Mouse (Mus musculus): ENCODE data around the gene Noc4l.

The Noc4l gene

DNA sequence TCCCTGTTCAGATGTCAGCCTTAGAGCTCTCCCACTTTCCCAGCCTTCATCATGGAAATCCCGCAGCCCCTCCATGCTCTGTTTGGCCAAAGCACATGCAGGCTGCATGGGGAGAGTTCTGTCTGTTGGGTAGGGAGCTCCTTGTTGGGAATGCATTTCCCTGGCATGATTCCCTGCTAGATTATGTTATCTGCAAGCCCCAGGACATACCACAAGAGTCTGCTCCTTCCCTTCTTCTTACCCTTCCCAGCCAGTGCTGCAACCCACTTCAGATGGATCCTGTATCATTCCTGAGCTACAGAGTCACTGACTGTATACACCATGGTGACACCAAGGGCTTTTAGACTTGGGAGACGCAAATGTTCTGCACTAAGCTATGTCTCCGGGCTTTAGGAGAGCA, 43.8 kb downstream of the Noc4l start:
- DNase-seq (ENCODE audit: low spot score in 2 of 2): no peak

DNA sequence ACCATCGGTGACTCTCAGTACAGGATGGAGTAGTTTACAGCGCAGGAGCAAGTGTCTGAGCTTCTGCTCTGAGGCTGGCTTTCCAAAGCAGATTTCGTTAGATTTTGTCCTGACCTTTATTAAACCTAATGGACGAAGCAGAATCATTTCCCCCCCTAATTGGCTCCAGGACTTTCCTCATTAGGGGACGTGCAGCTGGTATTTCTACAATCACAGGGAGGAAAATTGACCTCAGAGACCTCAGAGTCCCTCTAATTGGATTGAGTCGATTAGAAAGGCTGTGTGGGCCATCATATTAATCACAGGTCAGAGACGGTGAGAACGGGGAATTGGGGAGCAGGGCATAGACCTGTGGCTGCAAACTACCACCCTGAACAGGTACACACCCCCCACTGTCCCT, 44.3 kb downstream of the Noc4l start:
- DNase-seq (ENCODE audit: low spot score in 2 of 2): no peak

DNA sequence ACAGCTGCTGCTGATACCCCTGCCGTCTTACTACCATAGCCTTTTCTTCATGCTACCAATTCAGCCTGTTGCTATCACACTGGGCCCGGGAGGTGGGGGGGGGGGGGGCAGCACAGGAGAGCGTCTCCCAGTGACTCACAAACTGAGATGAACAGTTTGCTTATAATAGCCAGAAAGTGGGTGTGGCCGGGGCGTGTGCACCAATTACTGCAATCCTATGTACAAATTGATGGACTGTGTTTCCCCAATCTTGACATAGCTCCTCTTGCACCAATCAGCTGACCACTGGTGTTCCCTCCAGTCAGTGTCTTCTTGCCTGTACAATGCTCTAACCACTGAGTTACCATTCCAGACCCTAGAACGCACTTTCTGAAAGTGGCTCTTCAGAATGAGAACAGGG, 44.9 kb downstream of the Noc4l start:
- no peak for DNase-seq (ENCODE audit: low spot score in 2 of 2)

DNA sequence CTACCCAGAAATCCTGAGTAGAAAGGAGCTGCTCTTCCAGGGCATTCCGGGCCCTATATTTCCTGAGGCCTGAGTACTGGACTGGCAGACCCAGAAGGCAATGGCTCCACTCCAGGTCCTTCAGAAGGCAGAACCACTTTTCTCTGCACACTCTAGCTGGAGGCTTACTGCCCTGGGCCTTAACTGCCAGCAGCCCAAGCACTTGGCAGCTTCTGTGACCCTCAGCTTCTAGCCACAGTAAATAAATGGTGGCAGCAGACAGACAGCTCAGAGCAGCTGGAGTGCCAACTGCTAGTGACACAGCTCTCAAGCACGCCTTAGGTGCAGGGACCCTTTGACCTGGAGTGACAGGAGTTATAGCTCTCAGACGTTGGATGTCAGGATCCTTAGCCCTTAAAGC, 45.5 kb downstream of the Noc4l start:
- no peak for DNase-seq (ENCODE audit: low spot score in 2 of 2)

DNA sequence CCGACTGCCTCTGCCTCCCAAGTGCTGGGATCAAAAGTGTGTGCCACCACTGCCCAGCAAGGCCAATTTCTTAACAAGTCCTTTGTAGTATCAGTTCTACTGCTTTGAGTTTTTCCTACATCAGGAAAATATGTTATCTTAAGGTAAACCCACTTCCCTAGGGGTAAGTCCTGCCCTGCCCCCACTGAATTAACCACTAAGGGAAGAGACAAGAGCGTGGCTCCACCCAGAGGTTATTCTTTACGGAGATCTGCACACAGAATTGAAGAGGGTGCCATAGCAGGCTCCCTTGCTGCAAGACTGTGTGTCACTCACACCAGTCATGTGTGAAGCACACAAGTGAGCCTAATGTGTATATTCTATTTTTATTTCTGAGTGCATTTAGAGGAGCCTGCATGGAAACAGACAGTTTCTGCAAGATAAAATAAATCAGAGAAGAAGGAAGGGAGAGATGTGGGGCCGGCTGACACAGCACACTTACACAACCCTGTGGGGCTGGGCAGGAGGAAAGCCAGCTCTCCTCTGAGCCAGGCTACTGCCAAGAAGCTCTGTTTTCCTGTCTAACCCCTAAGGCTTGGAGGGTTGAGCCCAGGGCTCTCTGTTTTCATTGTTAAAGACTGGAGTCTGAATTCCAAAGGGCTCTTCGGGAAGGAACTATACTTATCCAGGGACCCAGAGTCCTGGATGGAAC, 47.5 kb downstream of the Noc4l start:
- no peak for DNase-seq (ENCODE audit: low spot score in 2 of 2)

DNA sequence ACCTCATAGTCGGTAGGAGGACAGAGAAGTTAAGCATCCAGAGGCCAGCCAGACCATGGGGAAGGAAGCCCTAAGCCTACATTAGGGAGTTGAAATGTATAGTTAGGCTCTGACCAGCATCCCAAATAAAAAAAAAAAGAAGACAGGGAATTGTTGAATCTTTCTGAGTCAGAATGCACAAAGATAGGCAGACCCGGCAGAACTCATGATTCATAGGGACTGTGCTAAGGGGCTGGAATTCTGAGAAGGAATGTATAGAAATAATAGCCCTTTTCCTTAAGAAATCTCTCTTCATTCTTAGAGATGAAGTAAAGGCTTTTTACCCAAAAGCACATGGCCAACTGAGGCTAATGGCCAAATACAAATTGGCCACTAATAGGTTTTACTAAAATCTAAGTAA, 48.9 kb downstream of the Noc4l start:
- DNase-seq (ENCODE audit: low spot score in 2 of 2): no peak

DNA sequence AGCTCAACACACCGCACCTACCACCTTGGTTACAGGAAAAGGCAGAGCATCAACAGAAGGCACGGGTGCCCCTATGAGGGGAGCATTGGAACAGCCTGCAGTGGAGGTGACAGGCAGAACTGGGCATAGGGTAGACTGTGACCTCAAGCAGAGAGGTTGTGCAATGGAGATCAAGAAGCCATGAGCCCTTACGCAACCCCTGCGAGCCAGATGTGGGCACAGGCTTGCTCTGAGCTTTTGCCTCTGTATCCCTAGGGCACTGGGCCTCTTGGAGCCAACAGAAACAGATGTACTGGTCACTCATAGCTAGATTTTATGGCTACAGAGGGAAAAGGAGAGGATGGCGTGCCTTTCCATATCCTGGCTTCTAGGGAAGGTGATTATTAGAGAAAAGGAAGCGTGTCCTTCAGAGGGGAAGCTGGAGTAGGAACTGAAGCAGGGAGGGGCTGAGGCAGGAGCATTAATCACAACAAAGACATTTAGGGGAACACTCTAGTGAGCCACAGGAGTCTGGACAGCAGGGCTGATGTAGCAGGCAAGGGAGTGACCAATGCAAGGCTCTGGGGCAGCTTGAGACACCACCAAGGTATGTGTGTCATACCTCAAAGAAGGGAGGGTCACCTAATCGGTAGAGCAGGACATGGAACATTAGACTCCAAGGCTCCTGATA, 50.1 kb downstream of the Noc4l start:
- DNase-seq (ENCODE audit: low spot score in 2 of 2): no peak
